Mouse (Mus musculus) left cerebral cortex, postnatal 25 days (tissue): ENCODE measurements around the gene Spa17. TPM values are rescaled to one million over a fixed set of nuclear protein-coding genes. Genes with fewer than 3 reads are reported as not detected.
A peak's percentile ranks its signal among the peaks of the same experiment; 100 is the strongest.

Source experiments
- DNase-seq, 2 experiments: peaks; one replicate each; pipeline ENCODE4 v3.0.0; 2022; ENCODE audit warnings: low spot score in 2 of 2, mixed read lengths in 1 of 2
- intact Hi-C: fragments of 180-260 bp; cut with DNase I; formaldehyde crosslinking; loops from one replicate; pipeline ENCODE4 v1.15.1; 2025
- total RNA-seq, 2 experiments: library from RNA; stranded (reverse); gene quantifications; 2 replicates each; pipeline ENCODE4 v1.2.3; 2021

Gene Spa17
- total RNA-seq, 2 experiments from 2014 or later, result 1.1 to 1.7 TPM

GRCm38 (mm10) chr9:37624502-37624901 is 11.0 kb upstream of the Spa17 start:
- DNase-seq, result peak in 1 of 2 experiments; percentile 60
- intact Hi-C loops, result loop anchor here (2.0 to 5.0 kb wide), 3 partner anchors 56 to 308 kb away; no protein-coding TSS in a partner anchor

GRCm38 (mm10) chr9:37623981-37624380 is 10.5 kb upstream of the Spa17 start:
- intact Hi-C loops, result loop anchor here (2.0 to 5.0 kb wide), 3 partner anchors 55 to 308 kb away; no protein-coding TSS in a partner anchor
- DNase-seq, result no peak

GRCm38 (mm10) chr9:37621290-37621689 is 7.8 kb upstream of the Spa17 start:
- DNase-seq, result peak; percentile 58 to 69
- intact Hi-C loops, result loop anchor here (5.0 kb wide), 1 partner anchor 311 kb away; no protein-coding TSS in a partner anchor

- intact Hi-C loops, result loop anchor here (1.0 kb wide), 1 partner anchor 154 kb away; no protein-coding TSS in a partner anchor
- no peak for DNase-seq
Measured at GRCm38 (mm10) chr9:37616770-37617169, 3.2 kb upstream of the Spa17 start.

GRCm38 (mm10) chr9:37615220-37615619 is 1.7 kb upstream of the Spa17 start:
- peak in 1 of 2 experiments; percentile 79 for DNase-seq
- intact Hi-C loops, result loop anchor here (2.0 kb wide), 2 partner anchors 70 to 184 kb away; no protein-coding TSS in a partner anchor

GRCm38 (mm10) chr9:37614316-37614715 is 794 bp upstream of the Spa17 start:
- no peak for DNase-seq
- intact Hi-C loops, result loop anchor here (2.0 kb wide), 2 partner anchors 70 to 184 kb away; no protein-coding TSS in a partner anchor

- intact Hi-C loops, result loop anchor here (2.0 kb wide), 4 partner anchors 39 to 183 kb away; partner anchors contain the start of gene Nrgn
- DNase-seq, result no peak
Measured at GRCm38 (mm10) chr9:37613911-37614280, 374 bp upstream of the Spa17 start.

DNA sequence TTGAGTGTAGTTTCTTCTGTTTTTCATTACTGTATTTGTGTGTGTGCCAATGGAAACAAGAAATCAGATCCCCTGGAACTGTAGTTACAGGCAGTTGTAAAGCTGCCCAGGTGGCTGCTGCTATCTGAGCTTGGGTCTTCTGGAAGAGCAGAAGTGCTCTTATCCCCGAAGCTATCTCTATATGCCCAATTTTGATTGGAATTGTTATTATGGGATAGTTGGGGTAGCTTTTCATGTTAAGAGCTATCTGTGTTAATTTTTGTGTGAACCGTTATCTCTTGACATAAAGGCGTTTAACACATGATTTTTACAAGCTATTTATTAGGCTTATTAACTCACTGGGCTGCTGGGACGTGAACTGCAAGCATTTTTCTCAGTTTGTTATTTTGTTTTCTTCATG is 4.0 kb downstream of the Spa17 start:
- DNase-seq, result no peak
- intact Hi-C loops, result no loop called here

DNA sequence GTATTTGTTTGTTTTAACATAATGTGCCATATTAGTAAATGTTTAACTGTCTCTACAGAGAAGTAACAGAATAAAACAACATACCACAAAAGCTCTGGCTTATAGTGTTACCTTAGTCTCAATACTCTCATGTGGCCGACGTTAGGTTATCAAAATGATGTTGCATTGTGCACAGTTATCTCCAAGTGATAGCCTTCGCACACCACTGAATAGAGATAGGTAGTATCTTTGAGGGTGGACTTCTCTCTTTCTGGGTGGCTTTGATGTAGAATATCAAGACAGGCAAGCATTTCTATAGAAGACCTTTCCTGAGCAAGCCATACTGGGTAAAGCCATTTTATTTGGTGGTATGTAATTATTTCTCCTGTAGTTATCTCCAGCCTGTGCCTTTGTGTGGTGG is 8.4 kb downstream of the Spa17 start:
- intact Hi-C loops, result no loop called here
- no peak for DNase-seq

DNA sequence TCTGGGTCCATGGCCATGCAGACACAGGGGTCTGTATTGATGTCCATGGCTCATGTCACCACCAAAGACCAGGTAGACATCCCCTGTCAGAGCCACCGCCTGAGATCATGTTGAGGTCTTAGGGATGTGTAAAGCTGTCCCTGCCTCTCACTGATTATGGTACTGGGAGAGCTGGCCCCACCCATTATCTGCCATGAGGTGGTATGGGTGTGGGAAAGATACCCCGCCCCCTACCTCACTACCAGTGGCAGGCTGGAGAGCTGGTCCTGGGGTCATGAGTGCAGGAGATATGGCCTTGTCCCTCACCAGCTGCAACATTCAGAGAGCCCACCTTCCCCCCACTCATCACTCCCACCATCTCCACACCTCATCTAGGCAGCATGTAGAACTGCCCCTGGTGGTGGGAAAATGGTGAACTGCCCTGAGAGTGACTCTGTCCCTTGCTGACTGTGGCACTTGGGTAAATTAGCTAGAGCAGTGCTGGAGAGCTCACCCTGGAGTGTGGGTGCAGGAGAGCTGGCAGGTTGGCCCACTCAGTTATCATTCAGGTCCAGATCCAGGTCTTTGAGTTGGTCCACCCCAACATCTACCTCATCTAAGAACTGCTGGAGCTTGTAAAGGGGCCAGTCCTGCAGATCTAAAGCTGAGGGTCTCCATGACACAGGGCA is 12.8 kb downstream of the Spa17 start:
- intact Hi-C loops, result no loop called here
- DNase-seq, result no peak

DNA sequence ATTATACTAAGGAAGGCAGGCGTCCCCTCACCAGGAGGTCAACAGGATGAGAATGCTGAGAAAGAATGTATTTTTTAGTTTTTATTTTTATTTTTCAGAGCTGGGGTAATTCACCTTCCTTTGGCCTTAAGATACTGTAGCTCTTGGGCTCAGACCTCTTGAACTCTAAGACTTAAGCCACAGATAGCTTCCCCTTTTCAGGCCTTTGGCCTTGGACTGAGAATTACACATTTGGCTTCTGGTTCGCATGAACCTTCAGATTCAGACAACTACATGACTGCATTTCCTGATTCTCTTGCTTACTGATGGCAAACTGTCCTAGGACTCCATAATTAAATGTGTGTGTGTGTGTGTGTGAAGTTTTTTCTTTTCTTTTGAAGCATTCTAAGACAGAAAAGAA is 14.9 kb downstream of the Spa17 start:
- DNase-seq, result no peak
- intact Hi-C loops, result no loop called here

- intact Hi-C loops, result no loop called here
- no peak for DNase-seq
Measured at GRCm38 (mm10) chr9:37595570-37595969, 18.0 kb downstream of the Spa17 start.

DNA sequence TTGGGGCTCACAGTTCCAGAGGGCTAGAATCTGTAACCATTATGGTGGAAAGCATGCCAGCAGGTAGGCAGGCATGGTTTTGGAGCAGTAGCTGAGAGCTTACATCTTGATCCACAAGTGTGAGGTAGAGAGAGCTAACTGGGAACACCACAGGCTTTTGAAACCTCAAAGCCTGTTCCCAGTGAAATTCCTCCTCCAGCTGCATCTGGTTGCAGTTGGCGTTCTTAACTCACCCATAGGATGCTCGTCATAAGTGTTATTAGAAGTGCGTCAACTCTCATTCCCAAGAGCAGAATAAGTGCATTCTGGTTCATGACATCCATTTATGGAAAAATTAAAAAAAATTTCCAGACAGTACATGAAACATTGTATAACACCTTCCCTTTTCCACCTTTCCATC is 19.8 kb downstream of the Spa17 start:
- intact Hi-C loops, result no loop called here
- DNase-seq, result peak in 1 of 2 experiments; percentile 51

GRCm38 (mm10) chr9:37592633-37593032 is 20.9 kb downstream of the Spa17 start:
- intact Hi-C loops, result no loop called here
- no peak for DNase-seq

DNA sequence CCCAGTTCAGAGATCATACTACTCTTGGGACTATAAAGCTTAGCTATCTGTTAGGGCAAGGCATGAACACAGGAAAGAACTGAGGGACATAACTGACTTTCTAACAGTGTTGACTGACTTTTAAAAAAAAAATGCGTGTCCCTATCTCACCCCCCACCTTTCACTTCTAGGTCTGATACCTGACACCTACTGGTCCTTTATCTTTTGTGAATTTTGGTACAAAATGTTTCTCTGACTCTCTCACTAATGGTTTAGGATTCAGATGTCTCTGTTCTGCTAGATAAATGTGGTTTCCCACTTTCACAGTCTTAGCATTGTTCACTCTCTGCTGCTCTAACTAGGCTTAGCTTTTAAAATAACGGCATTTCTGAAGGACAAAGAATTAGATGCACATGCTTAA is 21.5 kb downstream of the Spa17 start:
- intact Hi-C loops, result no loop called here
- no peak for DNase-seq

DNA sequence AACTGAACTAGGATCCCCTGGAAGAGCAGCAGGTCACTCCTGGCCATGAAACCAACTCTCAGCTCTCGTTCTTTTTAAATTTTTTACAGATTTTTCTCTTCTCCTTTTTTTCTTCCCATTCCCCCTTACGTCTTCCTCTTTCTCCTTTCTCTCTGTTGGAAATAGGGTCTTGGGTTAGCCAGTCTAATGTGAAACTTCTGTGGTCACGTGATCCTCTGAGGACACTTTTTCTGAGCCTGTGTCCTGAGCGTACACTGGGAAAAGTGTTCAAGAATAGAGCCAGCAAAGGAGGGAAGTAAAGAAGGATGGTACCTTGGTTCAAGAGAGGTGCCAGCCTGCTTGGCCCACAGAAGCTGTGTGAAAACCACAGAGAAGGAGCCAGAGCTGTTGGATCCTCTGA is 23.1 kb downstream of the Spa17 start:
- intact Hi-C loops, result no loop called here
- DNase-seq, result no peak

DNA sequence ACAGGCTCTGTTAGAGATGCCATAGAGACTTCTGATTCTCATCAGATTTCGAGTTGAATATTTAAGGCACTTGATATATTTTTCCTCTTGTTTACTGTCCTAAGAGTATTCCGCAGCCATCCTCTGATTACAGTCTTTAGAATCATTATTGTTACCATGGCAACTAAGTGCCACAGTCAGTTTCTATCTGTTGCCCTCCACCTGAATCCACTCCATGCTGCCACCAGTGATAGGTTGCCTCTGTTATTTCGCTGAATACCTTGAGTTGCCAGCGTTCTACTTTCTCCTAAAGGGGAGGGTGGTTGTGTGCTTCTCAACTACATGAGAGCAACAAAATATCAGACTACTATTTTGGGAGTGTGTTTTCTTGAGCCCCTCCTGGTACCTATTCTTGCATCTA is 26.8 kb downstream of the Spa17 start:
- intact Hi-C loops, result no loop called here
- no peak for DNase-seq

- no peak for DNase-seq
- intact Hi-C loops, result no loop called here
Measured at GRCm38 (mm10) chr9:37583594-37583993, 29.9 kb downstream of the Spa17 start.

- intact Hi-C loops, result no loop called here
- DNase-seq, result peak; percentile 71 to 81
Measured at GRCm38 (mm10) chr9:37576436-37576930, 37.0 kb downstream of the Spa17 start.

DNA sequence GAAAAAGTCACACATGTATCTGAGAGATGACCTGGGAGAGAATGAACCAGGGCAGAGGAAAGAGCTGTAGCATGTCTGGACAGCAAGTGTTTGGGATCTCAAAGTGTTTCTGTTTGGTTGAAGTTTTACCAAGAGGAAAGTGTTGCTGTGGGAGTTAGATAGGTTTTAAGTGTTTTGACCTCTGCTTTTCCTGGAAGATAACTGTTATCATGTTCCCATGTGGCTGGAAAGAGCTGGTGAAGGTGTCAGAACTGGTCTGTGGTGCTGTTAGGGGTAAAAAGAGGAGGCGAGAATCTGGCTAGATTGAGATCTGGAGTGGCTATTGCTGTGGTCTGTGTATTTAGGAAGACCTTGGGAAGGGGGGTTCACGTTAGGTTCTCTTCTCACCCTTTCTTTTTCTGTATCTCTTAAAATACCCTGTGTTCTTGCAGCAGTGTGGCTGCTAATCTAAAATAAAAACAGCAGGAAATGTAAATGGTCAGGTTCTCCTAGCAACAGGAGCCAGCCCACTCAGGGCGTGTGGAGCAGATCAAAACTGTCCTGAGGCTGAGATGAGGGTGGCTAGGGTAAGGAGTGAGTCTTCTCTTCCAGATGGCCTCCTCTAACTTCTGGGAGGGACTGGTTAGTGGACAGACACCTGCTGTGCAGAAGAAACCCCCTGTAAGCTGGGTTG is 41.2 kb downstream of the Spa17 start:
- DNase-seq, result peak in 1 of 2 experiments; percentile 53
- intact Hi-C loops, result no loop called here
